Mouse (Mus musculus) sigmoid colon, adult 10 weeks (tissue): Measurements from ENCODE around the gene 6030498E09Rik. TPM values are rescaled to one million over a fixed set of nuclear protein-coding genes. Genes with fewer than 3 reads are reported as not detected.

Experiments used
- polyA plus RNA-seq: library from polyadenylated mRNA; stranded (reverse); fragments of 350-450 nt; fragmentation: Illumina TruSeq; extraction: RNeasy Lipid Tissue Mini Kit (QIAGEN cat#74804); gene quantifications from one replicate; pipeline ENCODE4 v1.2.3, GENCODE M21; 2014; ENCODE audit warnings: low read depth, low replicate concordance

Gene 6030498E09Rik
- not detected for polyA plus RNA-seq

GRCm38 (mm10) chrX:38772478-38772877 lies at the start of gene 6030498E09Rik:
Gene 6030498E09Rik (plus strand): TSS chrX:38772671.

Other genes starting within 250 kb of the 6030498E09Rik start
- gene Cul4b, start 196.5 kb upstream of the 6030498E09Rik start, polyA plus RNA-seq: 102 TPM
- 326 TPM for gene Mcts1, start 172.1 kb upstream of the 6030498E09Rik start, polyA plus RNA-seq
- 324 TPM for gene C1galt1c1, start 137.6 kb upstream of the 6030498E09Rik start, polyA plus RNA-seq